Mouse (Mus musculus) heart, postnatal 14 days (tissue): ENCODE measurements around the gene Tmem234. TPM values are rescaled to one million over a fixed set of nuclear protein-coding genes. Genes with fewer than 3 reads are reported as not detected.
A peak's percentile ranks its signal among the peaks of the same experiment; 100 is the strongest.

Experiments
- DNase-seq, 2 experiments: peaks; one replicate each; pipeline ENCODE4 v3.0.0; 2021 to 2022
- intact Hi-C: fragments of 180-260 bp; cut with DNase I; formaldehyde crosslinking; loops from one replicate; pipeline ENCODE4 v1.15.1; 2025
- total RNA-seq, 2 experiments: library from RNA; stranded (reverse); gene quantifications; 2 replicates each; pipeline ENCODE4 v1.2.3; 2021

Gene Tmem234
- total RNA-seq, 2 experiments from 2014 or later: 46.8 to 51.3 TPM

GRCm38 (mm10) chr4:129576863-129577491, 23.5 kb upstream of the Tmem234 start:
- intact Hi-C loops: no loop called here
- DNase-seq: peak; percentile 69 to 80

- no peak for DNase-seq
- intact Hi-C loops: no loop called here
Observed at GRCm38 (mm10) chr4:129577688-129578087, 22.8 kb upstream of the Tmem234 start.

- intact Hi-C loops: no loop called here
- peak; percentile 42 to 51 for DNase-seq
Observed at GRCm38 (mm10) chr4:129578466-129578865, 22.0 kb upstream of the Tmem234 start, which contains the start of gene Fam167b. Fam167b (minus strand) TSS chr4:129578549.

- intact Hi-C loops: no loop called here
- DNase-seq: no peak
Observed at GRCm38 (mm10) chr4:129580347-129580746, 20.1 kb upstream of the Tmem234 start.

- no peak for DNase-seq
- intact Hi-C loops: no loop called here
Observed at GRCm38 (mm10) chr4:129582251-129582650, 18.2 kb upstream of the Tmem234 start.

DNA sequence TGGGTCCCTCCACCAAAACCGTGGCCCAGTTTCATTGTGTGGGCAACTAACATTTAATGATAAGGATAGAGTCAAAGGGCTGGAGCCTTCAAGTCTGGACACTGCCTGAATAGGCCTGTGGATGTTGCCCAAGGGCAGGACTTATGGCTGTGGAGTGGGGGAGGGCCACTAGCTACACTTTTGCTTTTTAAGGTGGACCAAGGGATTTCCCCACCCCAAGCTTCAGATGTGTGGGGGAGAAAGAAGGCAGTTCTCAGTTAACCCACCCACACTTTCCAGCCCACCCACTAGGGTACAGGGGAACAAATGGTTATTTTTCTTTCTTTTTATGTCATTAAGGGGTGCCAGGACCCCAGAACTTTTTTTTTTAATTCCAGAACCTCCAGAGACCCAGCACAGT, 16.1 kb upstream of the Tmem234 start:
- intact Hi-C loops: loop anchor here (2.0 kb wide), 1 partner anchor 24 kb away; no protein-coding TSS in a partner anchor
- no peak for DNase-seq

DNA sequence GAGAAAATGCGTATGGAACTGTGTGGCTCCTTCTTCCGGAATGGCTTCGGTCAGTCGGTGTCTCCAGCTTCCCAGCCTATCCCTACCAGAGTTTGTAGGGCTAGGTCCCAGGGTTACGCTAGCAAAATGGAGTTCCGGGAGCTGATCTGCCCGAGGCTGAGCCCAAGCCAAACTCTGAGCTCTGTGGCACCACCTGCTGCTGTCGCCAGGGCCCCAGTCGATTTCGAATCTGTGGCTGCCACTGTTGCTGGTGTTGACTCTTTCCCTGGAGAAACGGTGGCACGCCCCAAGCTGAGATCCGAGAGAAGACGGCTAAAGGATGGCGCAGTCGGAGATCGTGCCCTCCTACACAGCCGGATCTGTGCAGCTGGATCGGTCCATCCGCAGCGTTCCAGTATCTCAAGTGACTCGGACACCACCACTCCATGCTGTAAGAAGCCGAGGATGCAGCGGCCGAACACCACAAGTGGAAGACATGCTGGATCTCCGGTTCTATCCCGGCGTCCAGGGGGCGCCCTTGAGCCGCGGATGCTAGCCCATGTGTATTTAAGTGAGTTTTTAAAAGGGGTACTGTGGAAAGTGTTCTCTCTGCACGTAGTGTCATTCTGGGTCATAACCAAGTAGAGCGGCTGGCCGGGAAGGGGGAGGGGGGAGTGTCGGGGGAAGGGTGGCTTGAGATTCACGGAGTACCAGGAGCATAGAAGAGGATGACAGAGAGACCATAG, 15.4 kb upstream of the Tmem234 start:
- peak; percentile 88 to 92 for DNase-seq
- intact Hi-C loops: loop anchor here (2.0 kb wide), 1 partner anchor 24 kb away; no protein-coding TSS in a partner anchor

GRCm38 (mm10) chr4:129585773-129586172, 14.7 kb upstream of the Tmem234 start:
- no peak for DNase-seq
- intact Hi-C loops: loop anchor here (2.0 kb wide), 1 partner anchor 23 kb away; no protein-coding TSS in a partner anchor

- intact Hi-C loops: no loop called here
- no peak for DNase-seq
Observed at GRCm38 (mm10) chr4:129586943-129587342, 13.5 kb upstream of the Tmem234 start.

DNA sequence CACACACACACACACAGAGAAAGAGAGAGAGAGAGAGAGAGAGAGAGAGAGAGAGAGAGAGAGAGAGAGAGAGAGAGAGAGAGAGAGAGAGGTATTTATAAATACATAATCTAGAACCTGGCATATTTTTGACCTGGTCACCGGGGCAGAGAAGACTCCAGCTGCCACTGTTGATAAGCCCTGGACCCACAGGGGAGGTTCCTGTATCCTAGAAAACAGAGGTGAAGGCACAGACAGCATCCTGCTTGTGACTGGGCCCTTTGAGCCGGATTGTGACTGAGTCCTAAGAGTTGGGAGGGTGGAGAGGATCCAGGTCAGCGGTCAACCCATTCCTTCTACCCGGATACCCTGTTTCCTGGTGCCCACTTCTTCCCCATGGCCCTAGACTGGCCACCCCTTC, 11.6 kb upstream of the Tmem234 start:
- no peak for DNase-seq
- intact Hi-C loops: no loop called here

DNA sequence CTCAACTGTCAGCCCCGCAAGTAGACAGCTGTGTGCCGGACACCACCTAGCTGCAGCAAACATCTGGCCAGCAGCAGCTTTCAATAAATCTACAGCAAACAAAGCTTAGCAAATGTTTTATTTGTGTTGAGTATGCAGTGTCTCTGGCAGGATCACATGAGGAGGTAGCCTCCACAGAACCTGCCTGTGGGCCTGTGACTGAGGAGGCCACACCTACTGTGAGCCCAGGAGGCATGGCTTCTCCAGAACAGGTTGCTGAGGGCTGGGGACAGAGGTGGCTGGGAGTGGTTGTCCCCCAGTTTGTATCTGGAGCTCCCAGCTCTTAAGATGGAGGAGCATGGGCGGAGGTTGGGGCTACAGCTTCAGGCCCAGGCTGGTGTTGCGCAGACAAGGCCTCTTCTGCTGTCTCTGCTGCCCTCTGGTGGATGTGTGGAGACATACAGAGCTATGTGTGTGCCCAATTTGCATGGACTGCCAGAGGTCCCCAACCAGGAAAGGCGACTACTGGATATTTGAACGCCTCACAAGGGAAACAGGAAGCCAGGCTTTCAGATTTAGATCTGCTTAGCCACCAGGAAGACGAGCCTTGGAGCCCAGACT, 8.1 kb downstream of the Tmem234 start:
- DNase-seq: peak; percentile 79 to 90
- intact Hi-C loops: loop anchor here (2.0 to 5.0 kb wide), 5 partner anchors 24 to 271 kb away; partner anchors contain the start of genes Rbbp4 and Zbtb8os

- intact Hi-C loops: loop anchor here (2.0 to 5.0 kb wide), 5 partner anchors 24 to 272 kb away; partner anchors contain the start of genes Rbbp4 and Zbtb8os
- no peak for DNase-seq
Observed at GRCm38 (mm10) chr4:129609139-129609631, 8.7 kb downstream of the Tmem234 start.

DNA sequence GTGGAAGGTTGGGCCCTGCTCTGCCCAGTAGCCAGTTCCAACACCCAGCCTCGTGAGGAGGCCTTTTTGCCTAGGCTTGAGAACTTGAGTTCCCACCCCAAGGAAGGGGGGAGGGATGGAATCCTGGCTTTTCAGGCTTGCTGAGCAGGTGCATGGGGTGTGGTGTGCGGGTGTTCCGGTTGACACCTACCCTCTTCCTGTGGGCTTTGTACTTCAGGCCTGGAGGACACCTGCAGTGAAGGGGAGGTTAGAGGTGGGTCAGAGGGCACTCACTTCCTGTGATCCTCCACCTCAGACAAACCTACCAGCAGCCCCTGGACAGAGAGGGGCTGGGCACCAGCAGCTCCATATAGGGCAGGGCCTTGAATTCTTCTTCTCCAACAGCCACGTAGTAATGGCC, 9.6 kb downstream of the Tmem234 start:
- intact Hi-C loops: no loop called here
- no peak for DNase-seq

DNA sequence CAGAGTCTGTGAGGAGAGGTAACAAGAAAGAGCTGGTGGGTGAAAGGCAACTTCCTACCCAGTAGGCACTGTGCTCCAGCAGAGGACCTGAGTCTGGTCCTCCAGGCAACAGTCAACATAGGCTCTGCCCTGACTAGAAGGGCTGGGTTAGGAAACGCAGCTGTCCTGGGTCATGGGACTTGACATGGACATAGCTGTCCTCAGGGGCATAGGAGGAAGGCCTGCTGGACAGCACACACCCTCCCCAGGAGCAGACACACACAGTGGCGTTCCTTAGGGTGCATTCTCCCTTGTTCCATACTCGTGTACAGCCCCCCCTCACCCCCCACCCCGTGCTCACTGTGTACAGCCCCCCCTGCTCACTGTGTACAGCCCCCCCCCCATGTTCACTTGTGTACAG, 10.0 kb downstream of the Tmem234 start:
- intact Hi-C loops: no loop called here
- DNase-seq: no peak

DNA sequence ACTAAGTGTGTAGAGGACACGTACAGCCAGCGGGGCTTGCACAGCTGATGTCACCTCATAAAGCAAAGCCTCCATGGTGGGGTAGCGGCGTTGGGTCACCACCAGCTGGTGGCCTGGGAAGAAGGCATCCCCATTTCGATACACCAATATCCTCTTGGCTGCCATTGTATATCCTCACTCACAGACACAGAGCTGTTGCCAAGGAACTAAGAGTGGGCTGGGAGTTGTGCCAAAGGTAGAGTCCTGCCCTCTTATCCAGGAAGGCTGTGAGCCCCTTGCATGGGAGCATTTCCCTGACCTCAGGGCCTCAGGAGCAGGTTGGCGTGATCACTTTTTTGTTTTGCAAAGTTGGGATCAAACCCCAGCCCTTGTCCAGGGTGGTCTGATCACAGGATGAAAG, 13.6 kb downstream of the Tmem234 start, which contains the start of gene Dcdc2b:
TSS of gene Dcdc2b (minus strand) at position 165 of the 400 bp plus-strand sequence.
- peak in 1 of 2 experiments; percentile 52 for DNase-seq
- intact Hi-C loops: no loop called here

- DNase-seq: no peak
- intact Hi-C loops: no loop called here
Observed at GRCm38 (mm10) chr4:129615801-129616290, 15.4 kb downstream of the Tmem234 start.

DNA sequence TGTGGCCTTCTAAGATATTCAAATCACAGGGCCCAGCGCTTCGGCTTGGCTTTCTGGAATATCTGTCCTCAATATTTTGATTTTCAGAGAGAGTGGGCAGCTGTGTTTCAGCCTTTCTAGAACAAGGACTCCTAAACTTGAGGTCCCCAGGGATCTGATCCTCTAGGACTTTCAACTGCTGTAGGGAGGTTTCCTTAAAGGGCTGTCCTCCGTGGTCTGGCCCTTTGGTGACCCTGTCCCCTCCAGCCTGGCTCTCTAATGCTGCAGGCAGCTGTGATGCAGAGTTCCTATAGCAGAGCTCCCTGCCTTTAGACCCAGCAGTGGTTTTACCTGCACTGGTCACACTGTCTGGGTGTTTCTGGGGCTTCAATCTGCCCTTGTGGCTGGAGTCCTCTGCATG, 16.2 kb downstream of the Tmem234 start:
- DNase-seq: no peak
- intact Hi-C loops: no loop called here

GRCm38 (mm10) chr4:129617121-129617641, 16.7 kb downstream of the Tmem234 start:
- intact Hi-C loops: no loop called here
- no peak for DNase-seq

DNA sequence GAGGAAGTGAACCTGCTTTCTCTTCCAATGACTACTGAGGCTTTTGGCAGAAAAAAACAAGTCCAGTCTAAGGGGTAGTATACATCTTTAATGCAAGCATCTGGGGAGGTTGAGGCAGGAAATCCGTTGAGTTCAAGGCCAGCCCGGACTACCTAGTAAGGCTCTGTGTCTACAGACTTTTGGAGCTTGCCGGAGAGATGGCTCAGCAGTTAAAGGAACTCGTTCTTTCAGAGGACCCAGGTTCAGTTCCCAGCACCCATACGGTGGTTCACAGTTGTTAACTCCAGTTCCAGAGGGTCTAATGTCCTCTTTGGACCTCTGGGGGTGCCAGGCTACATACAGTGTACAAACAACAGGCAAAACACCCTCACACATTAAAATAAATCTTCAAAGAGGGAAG, 17.6 kb downstream of the Tmem234 start:
- no peak for DNase-seq
- intact Hi-C loops: no loop called here
